In the genomic region with DNA sequence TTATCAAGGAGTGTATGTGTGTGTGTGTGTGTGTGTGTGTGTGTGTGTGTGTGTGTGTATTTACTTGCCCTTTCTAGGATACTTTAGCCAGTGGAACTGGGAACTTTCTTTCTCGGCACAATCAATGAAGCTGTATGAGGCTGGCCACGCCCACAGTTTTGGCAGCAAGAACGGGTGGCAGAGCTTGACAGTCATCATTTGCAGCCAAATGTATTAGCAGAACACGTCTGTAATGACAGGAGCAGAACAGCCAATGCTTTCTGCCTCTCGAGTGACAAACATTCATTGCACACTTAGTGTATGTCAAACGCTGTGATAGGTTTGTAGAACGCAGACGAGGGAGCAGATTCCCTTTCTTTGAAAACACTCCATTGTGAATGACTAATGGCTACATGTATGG, we compare ENCODE assay signal across 17 mouse cellular contexts.
DNase-seq lines count a peak whose midpoint lies in the region; ATAC-seq and TF ChIP-seq lines count a peak whose summit lies in the region.
"Had no signal": no experiment of that assay in that cellular context is flagged by ENCODE, and none has a peak within 500 bp of the region (broad histone marks: within the 10 kb centered on the region; RNA-seq: fewer than 3 reads in every experiment).

No protein-coding gene starts in this region.

- no peaks in the 10 kb centered on the region for H3K36me3 ChIP-seq in liver, adult 2 months (ENCODE audit: control insufficient read depth, insufficient read depth, low read length)
- no peaks in the 10 kb centered on the region for H3K36me3 ChIP-seq in forebrain, postnatal 0 days (ENCODE audit: insufficient read depth)
- no peaks in the 10 kb centered on the region for H3K36me3 ChIP-seq in thymus, adult 2 months (ENCODE audit: control insufficient read depth, insufficient read depth, low read length)
- H3K36me3 ChIP-seq: embryonic facial prominence, embryonic 12.5 days; heart, embryonic 12.5 days; hindbrain, embryonic 10.5 days; hindbrain, embryonic 15.5 days had no signal

- 54% methylated on average over 8 of the region's 8 CpGs for WGBS in liver, adult 2 months
- WGBS in forebrain, postnatal 0 days: 35% methylated on average over 8 of the region's 8 CpGs
- WGBS in thymus, adult 2 months: 81% methylated on average over 8 of the region's 8 CpGs

- H3K9ac ChIP-seq in liver, adult 2 months (ENCODE audit: low read depth, low read length): no peak overlapping the region
- H3K9ac ChIP-seq in forebrain, postnatal 0 days: no peak overlapping the region
- H3K9ac ChIP-seq: embryonic facial prominence, embryonic 12.5 days; heart, embryonic 12.5 days; hindbrain, embryonic 15.5 days had no signal

- no peaks in the 10 kb centered on the region for H3K27me3 ChIP-seq in liver, adult 2 months (ENCODE audit: control insufficient read depth, insufficient read depth, low read length)
- no peaks in the 10 kb centered on the region for H3K27me3 ChIP-seq in forebrain, postnatal 0 days (ENCODE audit: insufficient read depth, low read length)
- no peaks in the 10 kb centered on the region for H3K27me3 ChIP-seq in thymus, adult 2 months (ENCODE audit: control insufficient read depth, insufficient read depth, low read length)
- H3K27me3 ChIP-seq: embryonic facial prominence, embryonic 12.5 days; heart, embryonic 12.5 days; hindbrain, embryonic 15.5 days had no signal

- ATAC-seq in forebrain, postnatal 0 days: peak; percentile 53; the same call in 1 of the 2 replicates
- ATAC-seq: intestine, embryonic 16.5 days had no signal

- H3K79me2 ChIP-seq in liver, adult 2 months (ENCODE audit: control insufficient read depth, insufficient read depth, low read length): no peaks in the 10 kb centered on the region

- no peak overlapping the region for H3K4me2 ChIP-seq in forebrain, postnatal 0 days (ENCODE audit: low read depth)
- H3K4me2 ChIP-seq: embryonic facial prominence, embryonic 12.5 days; heart, embryonic 12.5 days; hindbrain, embryonic 15.5 days had no signal

- DNase-seq in liver, adult 2 months (ENCODE audit: extremely low read depth, low read depth, low spot score): peak; percentile 9
- DNase-seq in liver: no peak
- DNase-seq in forebrain, postnatal 0 days: peak; percentile 29
- peak; percentile 15 to 19 for DNase-seq in layer of hippocampus, adult 8-10 months (ENCODE audit: low spot score in 2 of 2)
- peak; percentile 38 to 64 for DNase-seq in layer of hippocampus, postnatal 14 days (ENCODE audit: low spot score in 2 of 2)
- no peak for DNase-seq in frontal cortex, postnatal 14 days (ENCODE audit: low spot score in 2 of 2)
- no peak for DNase-seq in thymus, adult 2 months
- DNase-seq: adrenal gland, adult 2 months; adrenal gland, postnatal 25 days; cerebellum, adult 2 months; gastrocnemius, adult 2 months; gastrocnemius, postnatal 25 days had no signal

- H3K4me1 ChIP-seq in liver, adult 2 months (ENCODE audit: control insufficient read depth, insufficient read depth, low read length): 0 out of 2 replicates have a peak, but pooled peaks cover 2% of the 10 kb centered on the region
- no peaks in the 10 kb centered on the region; the same call in 1 of the 2 replicates for H3K4me1 ChIP-seq in forebrain, postnatal 0 days (ENCODE audit: insufficient read depth)
- H3K4me1 ChIP-seq in thymus, adult 2 months (replicated peaks; ENCODE audit: control insufficient read depth, insufficient read depth, low read length): no peaks in the 10 kb centered on the region
- H3K4me1 ChIP-seq: embryonic facial prominence, embryonic 12.5 days; heart, embryonic 12.5 days had no signal

- H3K9me3 ChIP-seq in forebrain, postnatal 0 days (ENCODE audit: low read length): no peaks in the 10 kb centered on the region
- H3K9me3 ChIP-seq: embryonic facial prominence, embryonic 12.5 days; heart, embryonic 12.5 days; hindbrain, embryonic 10.5 days; hindbrain, embryonic 15.5 days had no signal

- no peak overlapping the region for H3K4me3 ChIP-seq in liver, adult 2 months (ENCODE audit: insufficient read depth, low read depth, low read length)
- no peak overlapping the region for H3K4me3 ChIP-seq in forebrain, postnatal 0 days (ENCODE audit: low read depth, low read length)
- H3K4me3 ChIP-seq in thymus, adult 2 months (ENCODE audit: control insufficient read depth, insufficient read depth, low read length): no peak overlapping the region
- H3K4me3 ChIP-seq: embryonic facial prominence, embryonic 12.5 days; gastrocnemius, adult 2 months; heart, embryonic 12.5 days; hindbrain, embryonic 10.5 days; hindbrain, embryonic 15.5 days had no signal

- no peak for TF ChIP-seq CTCF in liver, adult 2 months (IDR thresholded peaks at IDR 0.05; ENCODE audit: low read depth, low read length)
- no peak for TF ChIP-seq CTCF in forebrain, postnatal 0 days (IDR thresholded peaks at IDR 0.05; ENCODE audit: low read depth)
- no peak for TF ChIP-seq CTCF in thymus, adult 2 months (IDR thresholded peaks at IDR 0.05; ENCODE audit: borderline replicate concordance, control insufficient read depth, extremely low read depth, insufficient read depth, low read length, poor library complexity)

- TF ChIP-seq POLR2A in liver, adult 2 months (IDR thresholded peaks at IDR 0.05; ENCODE audit: extremely low read depth, insufficient read depth, low read length): no peak
- TF ChIP-seq POLR2A in thymus, adult 2 months (IDR thresholded peaks at IDR 0.05; ENCODE audit: control insufficient read depth, extremely low read depth, insufficient read depth, low read length, poor library complexity): no peak

- no peak overlapping the region for H3K27ac ChIP-seq in liver, adult 2 months (replicated peaks; ENCODE audit: insufficient read depth, low read depth, low read length)
- no peak overlapping the region for H3K27ac ChIP-seq in forebrain, postnatal 0 days (ENCODE audit: low read depth, low read length)
- H3K27ac ChIP-seq in thymus, adult 2 months (ENCODE audit: control insufficient read depth, insufficient read depth, low read length): no peak overlapping the region
- H3K27ac ChIP-seq: embryonic facial prominence, embryonic 12.5 days; gastrocnemius, adult 2 months; hindbrain, embryonic 10.5 days; hindbrain, embryonic 15.5 days had no signal

Comparison
In these comparisons a context has a peak if more than half of its experiments do, and no peak if none do; other contexts are left out.
1. DNase-seq: peak in liver, adult 2 months (single experiment), forebrain, postnatal 0 days (single experiment), layer of hippocampus, adult 8-10 months (2 of 2) and layer of hippocampus, postnatal 14 days (2 of 2); none in liver (single experiment), frontal cortex, postnatal 14 days (0 of 2) and thymus, adult 2 months (single experiment).